Mouse (Mus musculus) urinary bladder, postnatal 25 days (tissue): Measurements from ENCODE around the gene Plxna1.

Experiments
- DNase-seq: peaks from one replicate; pipeline ENCODE4 v3.0.0; 2022; ENCODE audit warnings: low spot score

The Plxna1 gene

DNA sequence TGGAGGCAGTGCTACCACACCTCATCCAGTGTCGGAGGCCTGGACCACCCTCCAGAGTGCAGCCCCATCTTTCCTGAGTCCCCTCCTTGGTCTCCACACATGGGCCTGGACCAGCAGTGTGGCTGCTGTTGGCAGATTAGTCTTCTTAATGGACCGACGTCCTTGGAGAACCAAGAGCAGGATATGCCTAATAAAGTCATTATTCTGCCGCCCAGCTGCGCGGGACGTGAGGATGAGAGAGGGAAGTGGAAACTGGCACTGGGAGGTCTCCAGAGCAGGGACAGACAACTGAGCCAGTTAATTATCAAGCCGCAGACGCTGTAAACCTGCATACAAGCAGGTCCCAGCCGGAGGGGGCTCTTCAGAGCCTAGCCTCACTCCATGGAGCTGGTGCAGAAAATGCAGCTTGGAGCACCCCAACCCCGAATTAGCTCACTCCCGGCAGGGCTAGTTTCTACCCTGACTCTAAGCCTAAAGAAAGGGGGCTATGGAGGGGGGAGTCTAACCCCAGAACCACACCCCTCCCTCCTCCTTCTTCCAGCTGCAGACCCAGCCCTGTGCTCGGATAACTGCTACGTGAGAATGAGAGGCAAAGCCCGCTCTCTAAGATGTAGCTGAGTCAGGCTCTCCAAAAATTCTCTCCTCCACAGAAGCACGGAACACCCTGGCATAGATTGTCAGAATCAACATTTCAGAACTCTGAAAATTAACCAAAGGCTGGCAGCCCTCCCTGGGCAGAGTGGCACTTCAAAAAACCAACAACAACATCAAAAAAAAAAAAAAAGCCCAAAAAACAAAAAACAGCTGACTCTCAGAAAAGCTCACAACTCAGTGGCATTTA lies 80.7 kb downstream of the Plxna1 start:
- no peak for DNase-seq

DNA sequence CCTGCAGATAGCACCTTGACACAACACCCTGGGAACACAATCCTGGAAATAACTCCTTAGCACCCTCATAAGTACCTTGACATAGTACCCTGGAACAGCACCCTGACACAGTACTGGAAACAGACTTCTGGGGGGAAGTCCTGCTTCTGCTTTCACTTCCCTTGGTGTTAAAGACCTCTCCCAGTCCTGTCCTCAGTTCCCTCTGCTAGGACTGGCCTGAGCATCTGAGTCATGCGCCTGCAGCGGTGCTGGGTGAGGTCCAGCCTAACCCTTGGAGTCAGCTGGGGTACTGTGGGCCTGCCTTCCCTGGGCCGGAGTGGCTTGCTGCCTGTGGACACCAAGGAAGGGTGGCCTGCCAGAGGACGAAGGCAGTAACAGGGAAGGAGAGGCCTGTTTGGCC lies 81.9 kb downstream of the Plxna1 start:
- DNase-seq: no peak

DNA sequence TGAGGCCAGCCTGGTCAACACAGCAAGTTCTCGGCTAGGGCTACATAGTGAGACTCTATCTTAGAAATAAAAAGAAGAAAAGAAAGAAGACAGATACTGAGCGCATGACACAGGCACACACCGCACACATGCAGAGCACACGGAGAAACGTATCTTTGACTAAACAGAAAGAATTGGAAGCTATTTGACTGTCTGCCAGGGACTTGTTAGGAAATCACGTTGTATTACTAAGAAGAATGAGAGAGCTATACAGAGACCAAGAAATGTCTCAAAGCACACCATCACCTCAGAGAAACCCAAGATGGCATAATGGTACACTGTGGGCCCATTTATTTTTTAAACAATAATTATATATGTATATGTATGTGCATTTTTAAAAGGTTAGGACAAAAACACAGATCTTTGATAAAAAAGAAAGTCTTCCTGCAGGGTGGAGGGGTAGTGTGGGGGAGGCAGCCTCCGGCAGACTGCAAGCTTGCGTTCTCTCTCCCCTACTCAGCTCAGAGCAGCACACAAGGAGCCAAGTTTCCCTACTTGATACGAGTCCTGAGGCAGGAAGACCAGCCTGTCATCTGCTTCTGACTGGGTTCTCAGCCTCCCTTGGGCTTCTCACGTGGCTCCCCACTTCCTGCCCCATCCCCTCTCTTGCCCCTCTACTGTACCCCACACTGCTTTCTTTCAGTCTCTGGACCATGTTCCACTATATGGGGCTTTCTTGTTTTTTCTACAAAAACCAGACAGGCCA lies 90.5 kb downstream of the Plxna1 start:
- no peak for DNase-seq

DNA sequence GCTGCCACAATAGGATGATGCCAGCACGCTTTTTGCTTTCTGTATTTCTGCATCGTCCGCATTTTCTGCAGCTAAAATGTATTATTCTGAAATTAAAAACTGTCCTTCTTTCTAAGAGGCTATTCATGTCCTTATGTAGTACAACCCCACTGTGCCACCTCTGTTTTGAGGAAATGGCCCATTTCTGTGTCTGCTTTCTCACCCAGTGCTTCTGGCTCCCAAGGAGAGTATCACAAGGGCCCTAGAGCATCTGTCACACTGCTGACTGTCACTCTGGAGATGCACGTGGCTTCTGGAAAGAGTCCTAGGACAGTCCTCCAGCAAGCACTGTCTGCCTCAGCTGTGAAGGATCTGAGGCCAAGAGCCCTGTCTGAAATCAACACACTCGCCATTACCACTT lies 95.2 kb downstream of the Plxna1 start:
- DNase-seq: no peak
